Mouse (Mus musculus) forebrain, embryonic 11.5 days (tissue): ENCODE data around the gene Tcf7. TPM values are rescaled to one million over a fixed set of nuclear protein-coding genes. Genes with fewer than 3 reads are reported as not detected.

Source experiments
- ATAC-seq: fragments of 200-750 bp; cut with Nextera tagmentation; replicated peaks from 2 replicates; pipeline ENCODE4 v1.8.0; 2017; ENCODE audit warnings: moderate TSS enrichment; ENCODE audit not compliant: low FRiP score
- DNase-seq: peaks from one replicate; pipeline ENCODE4 v3.0.0-alpha.2; 2017; ENCODE audit warnings: low spot score
- H3K27ac ChIP-seq: fragments of 300-500 bp; sonication (generic); 2 replicates; pipeline ENCODE4 v1.5.1; 2014; ENCODE audit warnings: low read depth, low read length
- H3K27me3 ChIP-seq: fragments of 300-500 bp; sonication (generic); 2 replicates; pipeline ENCODE4 v1.6.1; 2014; ENCODE audit warnings: mild to moderate bottlenecking, low read length, mixed read lengths; ENCODE audit not compliant: control insufficient read depth, insufficient read depth
- H3K36me3 ChIP-seq: fragments of 300-500 bp; sonication (generic); 2 replicates; pipeline ENCODE4 v1.6.1; 2014; ENCODE audit warnings: mild to moderate bottlenecking, low read length, moderate library complexity, mixed read lengths; ENCODE audit not compliant: control insufficient read depth, insufficient read depth
- H3K4me1 ChIP-seq: fragments of 300-500 bp; sonication (generic); replicated peaks from 2 replicates; pipeline ENCODE4 v1.6.1; 2014; ENCODE audit warnings: low read length, mixed read lengths; ENCODE audit not compliant: control insufficient read depth, insufficient read depth
- H3K4me2 ChIP-seq: fragments of 300-500 bp; sonication (generic); 2 replicates; pipeline ENCODE4 v1.6.1; 2014; ENCODE audit warnings: low read depth, mild to moderate bottlenecking, low read length, moderate library complexity, mixed read lengths; ENCODE audit not compliant: severe bottlenecking
- H3K4me3 ChIP-seq: fragments of 300-500 bp; sonication (generic); 2 replicates; pipeline ENCODE4 v1.5.1; 2014; ENCODE audit warnings: low read depth, low read length
- H3K9ac ChIP-seq: fragments of 300-500 bp; sonication (generic); 2 replicates; pipeline ENCODE4 v1.6.1; 2014; ENCODE audit warnings: low read length
- H3K9me3 ChIP-seq: fragments of 300-500 bp; sonication (generic); 2 replicates; pipeline ENCODE4 v1.6.1; 2016; ENCODE audit warnings: low read length, mixed read lengths; ENCODE audit not compliant: control insufficient read depth
- WGBS: fragments of 180-500 bp; shearing (Covaris S2); extraction: QIAGEN DNeasy Blood & Tissue Kit; methylation state at CpG from one replicate; pipeline ENCODE4 v1.1.7; 2014; 5-methylcytosine and 5-hydroxymethylcytosine counted together
- polyA plus RNA-seq: library from polyadenylated mRNA; unstranded; fragments of >200 nt; fragmentation: Nextera tagmentation; extraction: Ambion mirVana; gene quantifications from 2 replicates; pipeline ENCODE4 v1.2.1, GENCODE M21; 2014

Gene Tcf7
- polyA plus RNA-seq, 1 experiment from 2014 or later = 9.6 TPM

DNA sequence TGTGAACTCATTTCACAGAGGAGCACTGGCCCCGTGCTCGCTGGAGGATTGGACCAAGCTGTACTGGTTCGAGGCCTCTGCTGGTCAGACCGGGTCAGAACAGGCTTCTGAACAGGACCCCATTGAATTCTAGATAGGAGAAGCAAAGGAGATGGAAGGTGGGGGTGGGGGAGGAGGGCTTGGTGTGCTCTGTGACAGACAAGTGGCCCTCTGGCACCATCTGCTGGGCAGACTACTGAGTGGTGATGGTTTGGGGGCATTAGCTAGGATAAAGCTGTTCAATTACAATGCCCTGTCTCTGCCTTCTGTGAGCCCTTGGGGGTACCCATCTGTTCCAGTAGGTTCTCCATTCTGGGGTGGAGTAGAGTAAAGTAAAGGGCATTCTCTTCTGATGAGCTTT is 62.5 kb downstream of the Tcf7 start:
- no peak overlapping the region for H3K9ac ChIP-seq
- H3K27ac ChIP-seq = no peak overlapping the region
- no peaks in the 10 kb centered on the region for H3K27me3 ChIP-seq
- no peak overlapping the region for H3K4me3 ChIP-seq
- no peaks in the 10 kb centered on the region for H3K4me1 ChIP-seq
- H3K36me3 ChIP-seq = no peaks in the 10 kb centered on the region
- 14% methylated on average over 4 of the region's 4 CpGs for WGBS
- ATAC-seq (no peak), DNase-seq (peak; percentile 81)
- H3K4me2 ChIP-seq = no peak overlapping the region
- no peaks in the 10 kb centered on the region for H3K9me3 ChIP-seq

DNA sequence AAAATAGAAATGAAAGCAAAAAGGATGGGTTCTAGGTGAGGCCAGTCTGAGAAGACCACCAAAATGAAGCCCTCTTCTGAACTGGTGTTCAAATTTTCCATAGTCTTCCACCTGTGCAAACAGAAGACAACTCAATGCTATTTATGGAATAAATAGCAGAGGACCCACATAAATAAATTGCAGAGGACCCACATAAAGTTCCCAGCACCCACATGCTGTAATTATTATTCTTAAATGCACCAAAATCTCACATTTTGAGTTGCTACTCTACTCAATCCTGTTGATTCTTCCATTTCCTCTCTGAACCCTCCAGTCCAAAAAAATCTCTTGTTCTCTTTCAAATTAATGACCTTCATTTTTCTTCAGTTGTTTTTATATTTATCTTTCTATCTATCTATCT is 68.9 kb downstream of the Tcf7 start, which contains the start of gene Olfr1371:
Gene Olfr1371, minus strand, starts transcription at position 101 of the 400 bp plus-strand sequence.
- Histone ChIP-seq H3K9me3 (no peaks in the 10 kb centered on the region), H3K4me2 (no peak within 1 kb of the TSS), H3K4me1 (no peaks in the 10 kb centered on the region), H3K27me3 (no peaks in the 10 kb centered on the region), H3K9ac (no peak within 1 kb of the TSS), H3K27ac (peak within 1 kb of the TSS; percentile 50; the same call in 1 of the 2 replicates), H3K4me3 (no peak within 1 kb of the TSS), H3K36me3 (no peaks in the 10 kb centered on the region)
- DNase-seq (no peak), ATAC-seq (no peak)

Other genes with a start within 250 kb of the Tcf7 start
- gene Ppp2ca, start 184.3 kb downstream of the Tcf7 start, polyA plus RNA-seq = 122 and 128 TPM in 2 replicates
- not detected in 2 replicates for gene Olfr1373, start 137.5 kb downstream of the Tcf7 start, polyA plus RNA-seq
- not detected in 2 replicates for gene Olfr1371, start 69.0 kb downstream of the Tcf7 start, polyA plus RNA-seq
- 855 and 927 TPM in 2 replicates for gene Skp1a, start 51.0 kb downstream of the Tcf7 start, polyA plus RNA-seq
- gene Vdac1, start 77.8 kb upstream of the Tcf7 start, polyA plus RNA-seq = 198 and 207 TPM in 2 replicates
- gene 9530068E07Rik, start 113.4 kb upstream of the Tcf7 start, polyA plus RNA-seq = 162 and 169 TPM in 2 replicates